In genomic region chr10:60278786-60279185, GRCm38 (mm10) we compare ENCODE assay signal across 10 mouse cellular contexts. TPM values are rescaled to one million over a fixed set of nuclear protein-coding genes. Genes with fewer than 3 reads are reported as not detected.
DNase-seq lines count a peak whose midpoint lies in the region; ATAC-seq and TF ChIP-seq lines count a peak whose summit lies in the region.
"Had no signal": no experiment of that assay in that cellular context is flagged by ENCODE, and none has a peak within 500 bp of the region (broad histone marks: within the 10 kb centered on the region; RNA-seq: fewer than 3 reads in every experiment).

No protein-coding gene starts in this region.

- H3K27ac ChIP-seq in heart, embryonic 15.5 days, result no peak overlapping the region
- no peak overlapping the region for H3K27ac ChIP-seq in forebrain, embryonic 13.5 days
- no peak overlapping the region for H3K27ac ChIP-seq in liver, embryonic 15.5 days (replicated peaks)

- no peaks in the 10 kb centered on the region for H3K9me3 ChIP-seq in heart, embryonic 15.5 days (replicated peaks)
- no peaks in the 10 kb centered on the region for H3K9me3 ChIP-seq in forebrain, embryonic 13.5 days (replicated peaks)
- no peaks in the 10 kb centered on the region for H3K9me3 ChIP-seq in liver, embryonic 15.5 days (replicated peaks)

- 91% methylated on average over 3 of the region's 3 CpGs for WGBS in heart, embryonic 15.5 days
- WGBS in forebrain, embryonic 13.5 days, result 87% methylated on average over 3 of the region's 3 CpGs
- 65% methylated on average over 3 of the region's 3 CpGs for WGBS in liver, embryonic 15.5 days (ENCODE audit: insufficient replicate concordance)

- ATAC-seq in heart, embryonic 15.5 days (replicated peaks; ENCODE audit: insufficient number of reproducible peaks, insufficient read depth, low FRiP score, low read depth), result no peak
- no peak for ATAC-seq in forebrain, embryonic 13.5 days
- ATAC-seq in liver, embryonic 15.5 days (ENCODE audit: insufficient read depth), result no peak

- DNase-seq in heart, adult 11 months, result no peak
- DNase-seq in MN1 (ENCODE audit: low spot score), result no peak
- DNase-seq in left cerebral cortex, adult 18-20 months (ENCODE audit: low spot score in 2 of 2), result no peak
- DNase-seq in gastrocnemius, postnatal 14 days, result no peak
- DNase-seq: right cerebral cortex, adult 18-20 months had no signal

- no peaks in the 10 kb centered on the region for H3K27me3 ChIP-seq in heart, embryonic 15.5 days
- no peaks in the 10 kb centered on the region for H3K27me3 ChIP-seq in C2C12 (ENCODE audit: control insufficient read depth, insufficient read depth, insufficient read length)
- H3K27me3 ChIP-seq in forebrain, embryonic 13.5 days, result no peaks in the 10 kb centered on the region
- H3K27me3 ChIP-seq in liver, embryonic 15.5 days, result no peaks in the 10 kb centered on the region

- no peak for TF ChIP-seq CTCF in C2C12 (IDR thresholded peaks at IDR 0.05; ENCODE audit: control insufficient read depth, insufficient read depth, insufficient read length)

- H3K9ac ChIP-seq in heart, embryonic 15.5 days, result no peak overlapping the region
- 0 out of 2 replicates have a peak overlapping the region, but pooled peaks have one; percentile 50 for H3K9ac ChIP-seq in forebrain, embryonic 13.5 days
- peak overlapping the region; percentile 73; the same call in 1 of the 2 replicates for H3K9ac ChIP-seq in liver, embryonic 15.5 days

- peak overlapping the region; percentile 3 for H3ac ChIP-seq in C2C12 (ENCODE audit: control insufficient read depth, insufficient read length, low read depth)

- H3K4me3 ChIP-seq in heart, embryonic 15.5 days, result peak overlapping the region; percentile 79
- peak overlapping the region; percentile 87 for H3K4me3 ChIP-seq in C2C12 (ENCODE audit: insufficient read depth, poor library complexity, severe bottlenecking)
- H3K4me3 ChIP-seq in forebrain, embryonic 13.5 days, result peak overlapping the region; percentile 74
- H3K4me3 ChIP-seq in liver, embryonic 15.5 days (replicated peaks), result peak overlapping the region; percentile 69

- H3K79me3 ChIP-seq in C2C12 (ENCODE audit: low read depth), result peaks cover 61% of the 10 kb centered on the region

- intact Hi-C loops in gastrocnemius, postnatal 14 days (cut with DNase I; ENCODE audit: low total_unique reads), result no loop called here

- peaks cover 64% of the 10 kb centered on the region for H3K79me2 ChIP-seq in C2C12 (ENCODE audit: control insufficient read depth, insufficient read depth)

- peaks cover 60% of the 10 kb centered on the region for H3K4me1 ChIP-seq in heart, embryonic 15.5 days (replicated peaks)
- H3K4me1 ChIP-seq in forebrain, embryonic 13.5 days, result peaks cover 57% of the 10 kb centered on the region
- peaks cover 66% of the 10 kb centered on the region for H3K4me1 ChIP-seq in liver, embryonic 15.5 days (replicated peaks)

- H3K36me3 ChIP-seq in heart, embryonic 15.5 days, result no peaks in the 10 kb centered on the region
- H3K36me3 ChIP-seq in C2C12 (ENCODE audit: control insufficient read depth, insufficient read depth), result peaks cover 9% of the 10 kb centered on the region
- H3K36me3 ChIP-seq in forebrain, embryonic 13.5 days (ENCODE audit: poor library complexity, severe bottlenecking), result 0 out of 2 replicates have a peak, but pooled peaks cover 3% of the 10 kb centered on the region
- 0 out of 2 replicates have a peak, but pooled peaks cover 6% of the 10 kb centered on the region for H3K36me3 ChIP-seq in liver, embryonic 15.5 days (replicated peaks)

- peak overlapping the region; percentile 77 for H3K4me2 ChIP-seq in heart, embryonic 15.5 days
- H3K4me2 ChIP-seq in forebrain, embryonic 13.5 days, result peak overlapping the region; percentile 85
- peak overlapping the region; percentile 74 for H3K4me2 ChIP-seq in liver, embryonic 15.5 days

TF ChIP-seq in C2C12, 6 proteins besides CTCF, POLR2A, EP300 and RAD21:
- TF ChIP-seq MYOG (IDR thresholded peaks at IDR 0.05; ENCODE audit: control insufficient read depth, extremely low read depth, insufficient read length), result no peak
- no peak for TF ChIP-seq USF1 (IDR thresholded peaks at IDR 0.05; ENCODE audit: low read depth)
- TF ChIP-seq FOSL1 (IDR thresholded peaks at IDR 0.05; ENCODE audit: insufficient read depth, low read length, poor library complexity, severe bottlenecking), result no peak
- no peak for TF ChIP-seq CEBPB (IDR thresholded peaks at IDR 0.05; ENCODE audit: low read depth)
- no peak for TF ChIP-seq MAX (IDR thresholded peaks at IDR 0.05)
- no peak for TF ChIP-seq MYOD1 (IDR thresholded peaks at IDR 0.05; ENCODE audit: control insufficient read depth, insufficient read length, low read depth)

RNA-seq across cellular contexts. Expression of gene Psap, which starts 1.4 kb away (rescaled TPM):
- polyA plus RNA-seq in heart, embryonic 15.5 days (2015; fragmentation: Nextera tagmentation; extraction: Ambion mirVana), result 118 and 142 TPM in 2 replicates
- 439 TPM for polyA plus RNA-seq in C2C12 (2012; fragmentation: generic; extraction: Trizol)
- 92.2 and 131 TPM in 2 replicates for polyA plus RNA-seq in forebrain, embryonic 13.5 days (2015; fragmentation: Nextera tagmentation; extraction: Ambion mirVana)
- polyA plus RNA-seq in liver, embryonic 15.5 days (2015; fragmentation: Nextera tagmentation; extraction: Ambion mirVana), result 73.5 and 76.0 TPM in 2 replicates
- 1,000 to 10,000 TPM; 1,592 to 1,629 TPM for total RNA-seq in left cerebral cortex, adult 18-20 months (2021)
- total RNA-seq in gastrocnemius, postnatal 14 days (2021), result 100 to 1,000 TPM; 419 to 467 TPM

RNA-seq across cellular contexts. Expression of gene Chst3, which starts 59.7 kb away (rescaled TPM):
- polyA plus RNA-seq in heart, embryonic 15.5 days (2015; fragmentation: Nextera tagmentation; extraction: Ambion mirVana), result 0.62 and 1.0 TPM in 2 replicates
- polyA plus RNA-seq in C2C12 (2012; fragmentation: generic; extraction: Trizol), result 1.7 TPM
- 2.1 TPM in 2 replicates for polyA plus RNA-seq in forebrain, embryonic 13.5 days (2015; fragmentation: Nextera tagmentation; extraction: Ambion mirVana)
- 0.14 and 0.29 TPM in 2 replicates for polyA plus RNA-seq in liver, embryonic 15.5 days (2015; fragmentation: Nextera tagmentation; extraction: Ambion mirVana)
- 1 to 10 TPM in 1 of 2 experiments, under 1 TPM in 1; 0.65 to 1.1 TPM for total RNA-seq in left cerebral cortex, adult 18-20 months (2021)
- 1 to 10 TPM; 1.1 to 1.4 TPM for total RNA-seq in gastrocnemius, postnatal 14 days (2021)
- total RNA-seq: common myeloid progenitor, adult 5-6 weeks had no signal
